Mouse (Mus musculus) left cerebral cortex, postnatal 10 days (tissue): ENCODE measurements at regions not wholly inside any gene's neighbourhood (a gene's known extent, or its start where the extent isn't known, plus 50 kb on each side); places are given as distances from the start of the nearest gene placed in this dataset.
"Not testable (repeated sequence)": the region's sequence is repeated elsewhere in the genome, so short reads cannot be mapped to it uniquely, and the experiment has no call there.

Source experiments
- DNase-seq, 2 experiments: peaks; one replicate each; pipeline ENCODE4 v3.0.0; 2021 to 2022; ENCODE audit warnings: low spot score in 2 of 2, mixed read lengths in 1 of 2; ENCODE audit errors: extremely low spot score in 1 of 2
- intact Hi-C: fragments of 180-260 bp; cut with DNase I; formaldehyde crosslinking; loops from one replicate; pipeline ENCODE4 v1.15.1; 2025

GRCm38 (mm10) chr3:54535361-54535760, 157.2 kb upstream of the Supt20 start:
- intact Hi-C loops = no loop called here
- DNase-seq = no peak

GRCm38 (mm10) chr3:54538055-54538454, 154.6 kb upstream of the Supt20 start:
- DNase-seq = no peak
- intact Hi-C loops = no loop called here

- intact Hi-C loops = no loop called here
These were observed 152.0 kb upstream of the Supt20 start for GRCm38 (mm10) chr3:54540540-54541080.

GRCm38 (mm10) chr3:54541389-54541788, 151.2 kb upstream of the Supt20 start:
- no peak for DNase-seq
- intact Hi-C loops = no loop called here

More at GRCm38 (mm10) chr3:54540540-54541080, 152.0 kb upstream of the Supt20 start:
- no peak for DNase-seq

GRCm38 (mm10) chr3:54545393-54545792, 147.2 kb upstream of the Supt20 start:
- no peak for DNase-seq
- intact Hi-C loops = no loop called here

- intact Hi-C loops = no loop called here
- DNase-seq = peak in 1 of 2 experiments; percentile 51
These were observed 140.7 kb upstream of the Supt20 start for GRCm38 (mm10) chr3:54551908-54552307.

GRCm38 (mm10) chr3:54555954-54556353, 136.7 kb upstream of the Supt20 start:
- intact Hi-C loops = no loop called here
- DNase-seq = no peak

GRCm38 (mm10) chr3:54559053-54559452, 133.6 kb upstream of the Supt20 start:
- DNase-seq = no peak
- intact Hi-C loops = no loop called here

- DNase-seq = no peak
- intact Hi-C loops = no loop called here
These were observed 133.1 kb upstream of the Supt20 start for GRCm38 (mm10) chr3:54559527-54559926.

GRCm38 (mm10) chr3:54560056-54560922, 132.3 kb upstream of the Supt20 start:
- DNase-seq = no peak
- intact Hi-C loops = no loop called here

- no peak for DNase-seq
- intact Hi-C loops = no loop called here
These were observed 125.3 kb upstream of the Supt20 start for GRCm38 (mm10) chr3:54567329-54567728.

- DNase-seq = no peak
- intact Hi-C loops = no loop called here
These were observed 124.5 kb upstream of the Supt20 start for GRCm38 (mm10) chr3:54568096-54568495.

GRCm38 (mm10) chr3:54570501-54570900, 122.1 kb upstream of the Supt20 start:
- intact Hi-C loops = no loop called here

GRCm38 (mm10) chr3:54577851-54578250, 114.8 kb upstream of the Supt20 start:
- intact Hi-C loops = no loop called here
- no peak for DNase-seq

More at GRCm38 (mm10) chr3:54570501-54570900, 122.1 kb upstream of the Supt20 start:
- no peak for DNase-seq

- intact Hi-C loops = no loop called here
- no peak for DNase-seq
These were observed 113.2 kb upstream of the Supt20 start for GRCm38 (mm10) chr3:54579425-54579824.

- intact Hi-C loops = no loop called here
- no peak for DNase-seq
These were observed 112.3 kb upstream of the Supt20 start for GRCm38 (mm10) chr3:54580339-54580738.

GRCm38 (mm10) chr3:54585781-54586180, 106.8 kb upstream of the Supt20 start:
- DNase-seq, intact Hi-C loops: not testable (repeated sequence)

GRCm38 (mm10) chr3:54587127-54587995, 105.2 kb upstream of the Supt20 start:
- peak in 1 of 2 experiments; percentile 22 for DNase-seq
- intact Hi-C loops = no loop called here

- intact Hi-C loops = no loop called here
- no peak for DNase-seq
These were observed 104.4 kb upstream of the Supt20 start for GRCm38 (mm10) chr3:54588198-54588597.
